Mouse (Mus musculus) adrenal gland, adult 10 weeks (tissue): ENCODE results near the gene Cyp24a1. TPM values are rescaled to one million over a fixed set of nuclear protein-coding genes. Genes with fewer than 3 reads are reported as not detected.

Source experiments
- polyA plus RNA-seq: library from polyadenylated mRNA; stranded (reverse); fragments of 350-450 nt; fragmentation: Illumina TruSeq; extraction: RNeasy Lipid Tissue Mini Kit (QIAGEN cat#74804); gene quantifications from one replicate; pipeline ENCODE4 v1.2.3, GENCODE M21; 2014; ENCODE audit warnings: low read depth, low replicate concordance

The Cyp24a1 gene
- polyA plus RNA-seq = not detected

DNA sequence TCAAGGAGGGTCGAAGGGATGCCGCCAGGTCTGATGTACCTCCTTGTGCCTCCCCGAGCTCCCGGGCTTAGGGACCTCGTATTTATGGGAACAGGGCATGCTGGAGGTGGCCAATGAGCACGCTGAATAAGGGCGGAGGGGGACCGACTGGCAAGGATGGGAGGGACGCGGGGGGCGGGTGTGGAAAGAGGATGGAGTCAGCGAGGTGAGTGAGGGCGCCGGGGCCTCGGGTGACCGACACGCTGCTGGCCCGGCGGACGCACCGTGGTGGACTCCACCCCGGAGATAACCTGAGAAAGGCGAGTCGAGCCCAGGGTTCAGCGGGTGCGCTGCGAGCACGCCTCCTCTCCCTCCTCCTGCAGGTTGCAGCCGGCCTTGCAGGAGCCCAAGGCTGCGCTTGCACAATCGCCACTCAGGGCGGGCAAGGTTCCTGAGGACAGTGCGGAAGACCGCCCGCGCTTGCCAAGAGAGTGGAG lies at the start of gene Cyp24a1:
Gene Cyp24a1 (minus strand): TSS at position 55 of the 476 bp plus-strand sequence.

DNA sequence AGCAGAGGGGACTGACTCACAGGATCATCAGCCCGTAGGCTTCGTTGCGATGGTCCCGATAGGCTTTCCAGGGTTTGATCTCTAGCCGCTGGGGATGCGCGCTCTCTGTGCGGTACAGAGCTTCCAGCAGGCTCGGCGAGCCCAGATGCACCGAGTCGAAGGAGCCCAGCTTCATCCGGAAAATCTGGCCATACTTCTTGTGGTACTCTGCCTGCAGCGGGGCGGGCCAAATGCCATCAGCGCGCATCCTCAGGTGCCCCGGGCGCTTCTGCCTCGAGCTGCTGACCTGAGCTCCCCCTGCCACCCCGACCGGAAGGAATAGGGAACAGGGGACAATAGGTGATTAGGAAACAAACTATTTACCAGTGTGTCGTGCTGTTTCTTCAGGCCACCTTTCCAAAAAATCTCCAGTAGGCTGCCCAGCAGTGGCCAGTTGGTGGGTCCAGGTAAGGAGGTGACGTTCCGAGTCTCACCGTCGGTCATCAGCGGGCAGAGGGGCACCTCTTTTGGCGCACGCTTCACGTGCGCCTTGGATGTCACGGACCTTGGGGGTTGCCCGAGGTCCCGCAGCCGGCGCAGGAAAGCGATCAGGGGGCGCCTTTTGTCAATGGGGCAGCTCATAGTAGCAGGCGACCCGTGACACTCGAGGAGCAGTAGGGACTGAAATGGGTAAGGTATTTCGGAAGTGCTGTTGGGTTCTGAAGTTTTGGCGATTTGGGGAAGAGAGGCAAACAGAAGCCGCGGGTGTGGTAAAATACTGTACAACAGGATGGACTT lies 603 bp downstream of the Cyp24a1 start, which contains the start of gene Pfdn4:
Gene Pfdn4 (plus strand): TSS at position 275 of the 777 bp plus-strand sequence.

Other genes starting within 250 kb of the Cyp24a1 start
- gene Bcas1, start 69.3 kb downstream of the Cyp24a1 start, polyA plus RNA-seq = not detected
- 41.4 TPM for gene Pfdn4, start 717 bp downstream of the Cyp24a1 start, polyA plus RNA-seq
- gene 4930470P17Rik, start 104.9 kb upstream of the Cyp24a1 start, polyA plus RNA-seq = not detected
- gene Dok5, start 234.7 kb upstream of the Cyp24a1 start, polyA plus RNA-seq = 0.35 TPM